Mouse (Mus musculus) limb, embryonic 10.5 days (tissue): ENCODE results near the gene Sgk1. TPM values are rescaled to one million over a fixed set of nuclear protein-coding genes. Genes with fewer than 3 reads are reported as not detected.
A peak's percentile ranks its signal among the peaks of the same experiment; 100 is the strongest.

ENCODE experiments used
- DNase-seq: peaks from one replicate; pipeline ENCODE4 v3.0.0-alpha.2; 2017; ENCODE audit warnings: low spot score
- H3K27ac ChIP-seq: fragments of 300-500 bp; sonication (generic); 2 replicates; pipeline ENCODE4 v1.5.1; 2016; ENCODE audit warnings: mild to moderate bottlenecking
- H3K27me3 ChIP-seq: fragments of 300-500 bp; sonication (generic); 2 replicates; pipeline ENCODE4 v1.6.1; 2016; ENCODE audit warnings: low read depth, mild to moderate bottlenecking; ENCODE audit not compliant: poor library complexity, severe bottlenecking
- H3K36me3 ChIP-seq: fragments of 300-500 bp; sonication (generic); 2 replicates; pipeline ENCODE4 v1.6.1; 2016; ENCODE audit warnings: mild to moderate bottlenecking, moderate library complexity
- H3K4me1 ChIP-seq: fragments of 300-500 bp; sonication (generic); 2 replicates; pipeline ENCODE4 v1.6.1; 2016
- H3K4me3 ChIP-seq: fragments of 300-500 bp; sonication (generic); 2 replicates; pipeline ENCODE4 v1.5.1; 2016; ENCODE audit warnings: mild to moderate bottlenecking, moderate library complexity
- H3K9me3 ChIP-seq: fragments of 300-500 bp; sonication (generic); replicated peaks from 2 replicates; pipeline ENCODE4 v1.6.1; 2016; ENCODE audit warnings: mild to moderate bottlenecking
- WGBS: fragments of 180-500 bp; shearing (Covaris S2); methylation state at CpG from one replicate; pipeline ENCODE4 v1.1.7; 2016; 5-methylcytosine and 5-hydroxymethylcytosine counted together
- polyA plus RNA-seq: library from polyadenylated mRNA; unstranded; fragments of >200 nt; fragmentation: Nextera tagmentation; extraction: Ambion mirVana; gene quantifications from 2 replicates; pipeline ENCODE4 v1.2.1, GENCODE M21; 2016

Gene Sgk1
- polyA plus RNA-seq, 1 experiment from 2014 or later: 13.0 TPM

- no peak overlapping the region for H3K4me3 ChIP-seq
- WGBS: 87% methylated on average over 16 of the region's 16 CpGs
- H3K27me3 ChIP-seq: no peaks in the 10 kb centered on the region
- DNase-seq: no peak
- no peaks in the 10 kb centered on the region for H3K36me3 ChIP-seq
- H3K9me3 ChIP-seq: no peaks in the 10 kb centered on the region
- no peaks in the 10 kb centered on the region for H3K4me1 ChIP-seq
- H3K27ac ChIP-seq: no peak overlapping the region
Observed at GRCm38 (mm10) chr10:21847931-21848670, 33.9 kb upstream of the Sgk1 start.

- 86% methylated on average over 8 of the region's 8 CpGs for WGBS
- Histone ChIP-seq H3K27ac (no peak overlapping the region), H3K4me1 (no peaks in the 10 kb centered on the region), H3K9me3 (no peaks in the 10 kb centered on the region), H3K4me3 (no peak overlapping the region), H3K27me3 (no peaks in the 10 kb centered on the region), H3K36me3 (no peaks in the 10 kb centered on the region)
- DNase-seq: no peak
Observed at GRCm38 (mm10) chr10:21849251-21849650, 32.7 kb upstream of the Sgk1 start.

- no peak for DNase-seq
- Histone ChIP-seq H3K27me3 (no peaks in the 10 kb centered on the region), H3K36me3 (no peaks in the 10 kb centered on the region), H3K4me3 (no peak overlapping the region), H3K27ac (no peak overlapping the region), H3K9me3 (no peaks in the 10 kb centered on the region), H3K4me1 (no peaks in the 10 kb centered on the region)
- WGBS: 88% methylated on average over 3 of the region's 3 CpGs
Observed at GRCm38 (mm10) chr10:21850330-21850729, 31.7 kb upstream of the Sgk1 start.

- DNase-seq: no peak
- Histone ChIP-seq H3K27me3 (no peaks in the 10 kb centered on the region), H3K27ac (no peak overlapping the region), H3K36me3 (no peaks in the 10 kb centered on the region), H3K4me3 (no peak overlapping the region), H3K9me3 (no peaks in the 10 kb centered on the region), H3K4me1 (peaks cover 7% of the 10 kb centered on the region)
- 88% methylated on average over 6 of the region's 6 CpGs for WGBS
Observed at GRCm38 (mm10) chr10:21853122-21853521, 28.9 kb upstream of the Sgk1 start.

GRCm38 (mm10) chr10:21853566-21854328, 28.2 kb upstream of the Sgk1 start:
- no peak for DNase-seq
- 94% methylated on average over 14 of the region's 14 CpGs for WGBS
- no peaks in the 10 kb centered on the region for H3K36me3 ChIP-seq
- no peak overlapping the region for H3K27ac ChIP-seq
- H3K27me3 ChIP-seq: no peaks in the 10 kb centered on the region
- H3K4me3 ChIP-seq: no peak overlapping the region
- H3K9me3 ChIP-seq: no peaks in the 10 kb centered on the region
- peaks cover 13% of the 10 kb centered on the region for H3K4me1 ChIP-seq

GRCm38 (mm10) chr10:21855338-21855737, 26.6 kb upstream of the Sgk1 start:
- no peak overlapping the region for H3K4me3 ChIP-seq
- peaks cover 14% of the 10 kb centered on the region for H3K4me1 ChIP-seq
- WGBS: 92% methylated on average over 7 of the region's 7 CpGs
- no peak overlapping the region for H3K27ac ChIP-seq
- DNase-seq: no peak
- H3K36me3 ChIP-seq: no peaks in the 10 kb centered on the region
- H3K27me3 ChIP-seq: no peaks in the 10 kb centered on the region
- H3K9me3 ChIP-seq: no peaks in the 10 kb centered on the region

GRCm38 (mm10) chr10:21857676-21858075, 24.3 kb upstream of the Sgk1 start:
- Histone ChIP-seq H3K4me3 (no peak overlapping the region), H3K36me3 (no peaks in the 10 kb centered on the region), H3K27ac (peak overlapping the region; percentile 62), H3K9me3 (no peaks in the 10 kb centered on the region), H3K27me3 (no peaks in the 10 kb centered on the region), H3K4me1 (peaks cover 14% of the 10 kb centered on the region)
- DNase-seq: no peak
- 67% methylated on average over 10 of the region's 10 CpGs for WGBS

GRCm38 (mm10) chr10:21858437-21858974, 23.5 kb upstream of the Sgk1 start:
- H3K9me3 ChIP-seq: no peaks in the 10 kb centered on the region
- H3K27ac ChIP-seq: no peak overlapping the region
- peaks cover 14% of the 10 kb centered on the region for H3K4me1 ChIP-seq
- no peaks in the 10 kb centered on the region for H3K27me3 ChIP-seq
- 29% methylated on average over 7 of the region's 7 CpGs for WGBS
- no peaks in the 10 kb centered on the region for H3K36me3 ChIP-seq
- DNase-seq: no peak
- H3K4me3 ChIP-seq: no peak overlapping the region

- Histone ChIP-seq H3K27me3 (no peaks in the 10 kb centered on the region), H3K4me1 (peaks cover 11% of the 10 kb centered on the region), H3K36me3 (no peaks in the 10 kb centered on the region), H3K9me3 (no peaks in the 10 kb centered on the region), H3K4me3 (no peak overlapping the region), H3K27ac (no peak overlapping the region)
- peak; percentile 41 for DNase-seq
- 28% methylated on average over 4 of the region's 4 CpGs for WGBS
Observed at GRCm38 (mm10) chr10:21866504-21866903, 15.5 kb upstream of the Sgk1 start.

- Histone ChIP-seq H3K27ac (no peak overlapping the region), H3K9me3 (no peaks in the 10 kb centered on the region), H3K4me1 (peaks cover 11% of the 10 kb centered on the region), H3K36me3 (no peaks in the 10 kb centered on the region), H3K27me3 (no peaks in the 10 kb centered on the region), H3K4me3 (no peak overlapping the region)
- 93% methylated on average over 2 of the region's 2 CpGs for WGBS
- no peak for DNase-seq
Observed at GRCm38 (mm10) chr10:21868221-21868620, 13.8 kb upstream of the Sgk1 start.

- DNase-seq: no peak
Observed at GRCm38 (mm10) chr10:21868623-21869022, 13.4 kb upstream of the Sgk1 start.

GRCm38 (mm10) chr10:21881837-21882183, 174 bp upstream of the Sgk1 start:
- peak overlapping the region; percentile 83 for H3K27ac ChIP-seq
- DNase-seq: no peak
- 34% methylated on average over 4 of the region's 4 CpGs for WGBS
- no peaks in the 10 kb centered on the region for H3K36me3 ChIP-seq
- H3K4me1 ChIP-seq: peaks cover 37% of the 10 kb centered on the region
- H3K27me3 ChIP-seq: no peaks in the 10 kb centered on the region
- peak overlapping the region; percentile 61 for H3K4me3 ChIP-seq
- H3K9me3 ChIP-seq: no peaks in the 10 kb centered on the region

More at GRCm38 (mm10) chr10:21868623-21869022, 13.4 kb upstream of the Sgk1 start:
- no peaks in the 10 kb centered on the region for H3K27me3 ChIP-seq
- H3K4me3 ChIP-seq: no peak overlapping the region
- no peaks in the 10 kb centered on the region for H3K36me3 ChIP-seq
- peaks cover 11% of the 10 kb centered on the region for H3K4me1 ChIP-seq
- H3K9me3 ChIP-seq: no peaks in the 10 kb centered on the region
- WGBS: 90% methylated on average over 4 of the region's 4 CpGs
- H3K27ac ChIP-seq: no peak overlapping the region

- Histone ChIP-seq H3K27ac (peak overlapping the region; percentile 73), H3K4me1 (peaks cover 37% of the 10 kb centered on the region), H3K36me3 (no peaks in the 10 kb centered on the region), H3K9me3 (no peaks in the 10 kb centered on the region), H3K4me3 (peak overlapping the region; percentile 61), H3K27me3 (no peaks in the 10 kb centered on the region)
- peak; percentile 73 for DNase-seq
- WGBS: under 1% methylated on average over 12 of the region's 12 CpGs
Observed at GRCm38 (mm10) chr10:21883587-21883986, 1.6 kb downstream of the Sgk1 start.
